Mouse (Mus musculus) c-Kit-positive CD71-positive TER-119-positive erythroid progenitor cells, embryonic 14.5 days (primary cell): Measurements from ENCODE around the gene Ncf2.
A peak's percentile ranks its signal among the peaks of the same experiment; 100 is the strongest.
"Not testable (repeated sequence)": the region's sequence is repeated elsewhere in the genome, so short reads cannot be mapped to it uniquely, and the experiment has no call there.

Experiments
- DNase-seq: peaks from one replicate; pipeline ENCODE4 v3.0.0-alpha.2; 2013; ENCODE audit warnings: low spot score

Ncf2 gene

GRCm38 (mm10) chr1:152799897-152800296 is at the start of gene Ncf2:
Gene Ncf2 (plus strand): TSS chr1:152800194.
- DNase-seq: no peak

DNA sequence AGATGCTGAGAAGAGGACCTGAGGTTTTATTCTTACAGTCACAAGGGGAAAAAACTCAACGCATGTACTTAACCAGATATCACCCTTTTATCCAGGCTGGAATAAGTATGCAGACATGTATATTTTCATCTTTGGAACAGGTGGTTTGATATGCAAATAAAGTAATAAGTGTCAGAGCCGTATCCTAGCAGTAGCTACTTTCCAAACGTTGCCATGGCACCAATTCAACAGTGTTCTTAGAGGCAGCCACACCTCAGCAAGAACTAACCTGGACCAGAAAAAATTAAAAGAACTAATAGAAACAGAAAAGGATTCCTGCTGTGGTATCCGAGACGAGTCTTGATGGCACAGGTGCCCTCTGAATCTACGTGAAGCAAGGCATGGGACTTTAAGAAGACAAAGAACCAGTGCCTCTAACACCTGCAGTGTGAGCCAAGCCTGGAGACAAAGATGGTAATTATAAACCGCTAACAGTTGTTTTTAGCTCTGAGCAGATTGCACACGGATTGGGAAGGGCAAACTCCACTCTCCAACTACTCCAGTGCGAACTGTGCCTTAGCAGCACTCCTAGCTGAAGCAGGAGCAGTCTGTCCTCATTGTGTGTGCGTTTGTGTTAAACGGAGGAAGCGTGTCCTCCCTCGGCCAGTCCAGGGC is 49.6 kb upstream of the Ncf2 start, which contains the start of gene Apobec4:
Gene Apobec4, plus strand, starts transcription at position 240 of the 654 bp plus-strand sequence.
- no peak for DNase-seq

GRCm38 (mm10) chr1:152761791-152762190 is 38.2 kb upstream of the Ncf2 start:
- no peak for DNase-seq

DNA sequence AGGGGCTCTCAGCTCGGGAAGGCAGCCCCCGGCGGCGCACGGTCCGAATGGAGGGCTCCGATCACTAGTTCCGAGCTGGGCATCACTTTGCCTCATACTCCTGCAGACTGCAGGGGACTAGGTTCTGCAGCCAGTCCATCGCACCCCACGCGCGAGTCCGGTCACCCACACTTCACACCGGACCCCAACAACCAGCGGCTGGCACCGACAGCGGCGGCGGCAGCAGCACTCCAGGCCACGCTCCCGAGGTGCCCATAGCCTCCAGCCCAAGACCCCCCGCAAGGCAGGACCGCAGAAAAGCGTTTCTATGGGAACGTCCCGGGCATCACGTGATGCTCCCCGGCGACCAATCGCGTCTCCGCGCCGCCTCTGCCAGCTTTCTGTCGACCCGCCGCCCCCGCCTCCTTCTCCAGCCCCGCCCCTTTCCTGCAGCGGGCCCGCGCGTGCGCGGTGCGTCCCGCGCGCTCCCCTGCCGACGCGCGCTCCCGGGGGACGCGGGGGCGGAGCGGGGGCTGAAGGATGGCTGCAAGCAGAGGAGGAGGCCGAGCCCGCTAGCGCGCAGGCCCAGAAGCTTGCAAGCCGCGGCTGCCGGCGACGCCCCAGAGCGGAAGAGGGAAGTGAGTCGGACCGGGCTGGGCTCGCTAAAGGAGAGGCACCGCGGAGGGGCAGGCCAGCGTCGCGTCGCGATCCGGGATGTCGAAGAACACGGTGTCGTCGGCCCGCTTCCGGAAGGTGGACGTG is 33.8 kb upstream of the Ncf2 start, which contains the start of the genes Rgl1 and Arpc5:
Gene Rgl1, minus strand, starts transcription at position 320 of the 741 bp plus-strand sequence.
Gene Arpc5, plus strand, starts transcription at position 511 of the 741 bp plus-strand sequence.
- peak; percentile 90 for DNase-seq

DNA sequence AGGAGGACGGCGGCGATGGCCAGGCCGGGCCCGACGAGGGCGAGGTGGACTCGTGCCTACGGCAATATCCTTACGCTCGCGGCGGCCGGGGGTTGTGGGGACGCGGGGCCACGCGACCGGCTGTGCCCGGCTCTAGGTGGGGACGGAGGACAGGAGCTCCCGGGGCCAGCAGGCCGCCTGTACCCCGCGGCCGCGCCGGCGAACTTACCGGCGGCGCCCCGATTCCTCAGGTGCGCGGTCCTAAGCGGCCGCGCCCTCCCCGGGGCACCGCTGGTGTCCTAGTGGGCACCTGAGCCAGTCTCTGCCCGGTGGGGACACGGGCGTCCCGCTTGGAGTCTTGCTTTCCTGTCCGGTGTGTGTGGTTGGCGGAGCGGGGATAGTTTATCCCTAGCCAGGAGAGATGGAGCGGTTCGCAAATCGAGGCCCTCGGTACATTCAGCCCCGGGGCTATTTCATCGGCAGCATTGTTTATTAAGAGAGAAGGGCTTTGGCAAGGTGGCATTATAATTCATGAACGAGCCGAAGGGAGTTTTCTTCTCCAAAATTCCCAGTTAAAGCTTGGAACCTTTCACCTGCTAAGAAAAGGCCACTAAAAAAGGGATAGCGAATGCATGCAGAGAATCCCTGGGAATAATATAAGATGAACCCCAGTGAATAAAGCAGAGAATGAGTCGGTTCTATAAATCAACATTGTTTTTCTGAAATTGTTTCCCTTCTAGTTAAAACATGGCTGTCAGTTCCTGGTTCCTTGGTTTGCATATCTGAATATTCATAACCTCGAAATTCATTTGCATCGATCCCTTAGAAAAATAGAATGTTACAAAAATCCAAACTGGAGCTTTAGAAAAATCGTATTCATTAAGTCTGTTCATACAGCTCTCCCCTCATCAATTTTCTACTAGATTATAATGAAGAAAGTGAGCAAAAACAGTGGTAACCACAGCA is 32.9 kb upstream of the Ncf2 start:
- peak; percentile 36 for DNase-seq

DNA sequence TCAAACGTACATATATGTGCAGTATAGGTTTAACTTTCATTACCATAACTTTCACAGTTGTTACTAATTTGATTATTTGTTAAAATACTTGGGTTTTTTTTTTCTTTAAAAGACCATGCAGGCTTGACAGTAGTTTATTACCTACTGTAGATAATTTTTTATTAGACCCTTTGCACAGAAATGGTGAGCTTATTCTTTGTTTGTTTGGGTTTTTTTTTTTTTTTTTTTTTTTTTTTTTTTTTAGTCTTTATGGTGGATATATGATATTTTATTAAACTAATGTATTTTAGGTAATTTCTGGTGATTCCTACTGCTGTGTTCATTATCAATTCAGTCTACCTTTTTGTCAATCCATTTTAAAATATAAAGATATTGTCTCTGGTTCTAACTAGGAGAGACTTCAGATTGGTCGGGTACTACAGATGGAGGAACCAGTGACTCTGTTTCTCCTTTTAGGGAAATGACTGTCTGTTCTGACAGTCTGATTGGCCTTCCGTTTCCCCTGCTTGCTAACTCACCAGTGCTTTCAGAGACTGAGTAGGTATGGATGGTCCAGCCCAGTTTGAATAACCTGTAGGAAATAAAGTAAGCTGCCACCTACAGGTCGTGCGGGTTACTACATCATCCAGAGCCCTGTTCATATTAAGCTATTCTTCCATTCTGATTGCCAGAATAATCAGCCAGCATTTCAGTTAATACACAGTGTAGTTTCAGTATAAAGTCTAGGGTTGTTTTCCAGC is 32.1 kb upstream of the Ncf2 start:
- DNase-seq: peak; percentile 93

DNA sequence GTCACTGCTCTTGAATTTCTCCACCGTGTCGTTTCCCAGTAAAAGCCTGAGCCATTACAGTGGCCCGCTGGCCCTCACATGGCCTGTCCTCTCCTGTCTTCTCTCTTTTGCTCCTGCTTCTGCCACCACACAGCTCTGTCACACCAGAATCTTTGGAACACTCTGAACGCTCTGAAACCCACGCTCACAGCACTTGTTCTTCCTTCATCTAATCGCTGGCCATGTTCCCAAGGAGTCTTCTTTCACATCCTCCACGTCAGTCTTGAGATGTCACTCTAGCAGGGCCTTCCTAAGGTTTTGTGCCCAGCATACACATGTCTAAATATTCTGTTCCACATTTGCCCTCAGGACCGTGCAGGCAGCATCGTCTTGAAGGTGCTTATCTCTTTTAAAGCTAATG is 29.0 kb upstream of the Ncf2 start:
- no peak for DNase-seq

DNA sequence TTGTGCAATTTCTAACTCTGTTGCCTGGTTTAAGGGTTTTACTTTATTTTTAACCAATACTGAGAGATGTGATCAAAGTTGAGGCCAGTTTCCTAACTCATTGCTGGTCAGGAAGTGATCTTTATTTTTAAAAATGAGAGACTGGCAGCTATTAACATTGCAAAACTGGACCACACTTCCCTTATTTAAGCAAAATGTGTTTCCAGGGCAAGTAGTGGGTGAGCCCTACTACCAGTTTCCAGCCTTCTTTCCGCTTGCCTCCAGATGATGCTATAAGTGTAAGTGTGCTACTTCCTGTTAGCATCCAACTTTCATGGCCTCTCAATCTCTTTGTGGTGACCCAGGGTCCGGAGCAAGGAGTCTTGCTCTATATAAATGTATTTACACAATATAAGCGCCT is 25.4 kb upstream of the Ncf2 start:
- DNase-seq: not testable (repeated sequence)

GRCm38 (mm10) chr1:152779071-152779737 is 20.8 kb upstream of the Ncf2 start:
- DNase-seq: peak; percentile 57

DNA sequence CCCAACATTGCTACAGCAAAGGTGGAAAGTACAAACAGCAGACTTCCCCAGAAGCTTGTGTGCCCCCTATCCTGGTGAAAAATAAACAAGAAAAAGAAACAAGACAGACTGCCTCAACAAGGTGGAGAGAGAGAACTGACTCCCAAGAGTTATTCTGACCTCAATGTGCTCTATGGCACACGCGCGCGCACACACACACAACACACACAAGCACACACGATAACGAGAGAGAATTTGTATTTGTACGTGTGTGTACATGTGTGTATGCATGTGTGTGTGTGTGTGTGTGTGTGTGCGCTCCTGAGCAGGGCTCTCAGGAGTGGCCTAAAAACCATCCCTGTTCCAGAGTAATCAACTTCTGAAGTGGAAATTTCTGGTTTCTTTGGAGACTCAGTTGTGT is 15.4 kb upstream of the Ncf2 start:
- no peak for DNase-seq

DNA sequence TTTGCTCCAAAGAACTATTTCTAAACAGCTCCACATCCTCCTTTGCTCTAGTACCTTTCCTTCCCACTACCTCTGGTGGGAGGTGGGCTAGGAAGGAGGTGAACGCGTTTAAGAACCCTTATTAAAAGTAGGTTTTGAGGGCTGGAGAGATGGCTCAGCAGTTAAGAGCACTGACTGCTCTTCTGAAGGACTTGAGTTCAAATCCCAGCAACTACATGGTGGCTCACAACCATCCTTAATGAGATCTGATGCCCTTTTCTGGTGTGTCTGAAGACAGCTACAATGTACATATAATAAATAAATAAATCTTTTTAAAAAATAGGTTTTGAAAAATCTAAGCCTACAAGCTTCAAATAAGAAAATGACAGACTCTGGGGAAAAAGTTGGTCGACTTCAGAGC is 14.5 kb upstream of the Ncf2 start:
- not testable (repeated sequence) for DNase-seq

DNA sequence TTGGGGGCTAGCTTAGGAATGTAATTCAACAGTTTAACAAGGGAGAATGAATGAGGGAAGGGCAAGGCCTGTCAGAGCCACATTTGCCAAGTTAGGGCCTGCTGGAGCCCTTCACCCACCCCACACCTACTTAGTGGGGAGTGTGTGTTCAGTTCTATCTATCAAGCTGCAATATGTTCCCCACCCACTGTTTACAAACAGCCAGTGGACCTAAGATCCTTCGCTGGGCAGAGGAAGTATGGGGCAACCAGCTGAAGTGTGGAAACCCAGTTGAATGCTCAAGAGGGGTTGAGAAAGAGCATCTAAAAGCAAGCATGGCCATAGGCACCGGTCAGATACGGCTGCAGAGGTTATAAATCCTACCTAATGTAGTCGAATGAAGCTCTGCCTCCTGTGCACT is 13.0 kb upstream of the Ncf2 start:
- DNase-seq: no peak

GRCm38 (mm10) chr1:152788121-152788660 is 11.8 kb upstream of the Ncf2 start:
- no peak for DNase-seq

DNA sequence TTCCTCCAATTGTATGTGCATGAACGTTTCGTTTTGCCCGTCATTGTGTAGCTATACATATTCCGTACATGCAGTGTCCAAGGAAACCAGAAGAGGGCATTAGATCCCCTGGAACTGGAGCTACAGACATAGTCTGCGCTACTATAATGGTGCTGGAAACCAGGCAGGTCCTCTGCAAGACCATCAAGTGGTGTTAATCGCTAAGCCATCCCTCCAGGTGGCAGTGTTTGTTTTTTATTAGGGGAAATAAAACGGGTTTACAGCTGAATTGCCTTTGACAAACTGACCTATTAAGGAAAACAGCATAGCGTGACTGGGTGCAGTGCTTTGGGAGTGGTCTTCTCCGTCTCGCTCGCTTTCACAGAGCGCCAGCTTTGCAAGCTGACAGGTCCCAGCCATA is 9.7 kb upstream of the Ncf2 start:
- peak; percentile 21 for DNase-seq

- no peak for DNase-seq
These were observed 9.2 kb upstream of the Ncf2 start for GRCm38 (mm10) chr1:152790821-152791220.

- DNase-seq: no peak
These were observed 8.7 kb upstream of the Ncf2 start for GRCm38 (mm10) chr1:152791269-152791668.

- DNase-seq: no peak
These were observed 7.1 kb upstream of the Ncf2 start for GRCm38 (mm10) chr1:152792736-152793494.

- no peak for DNase-seq
These were observed 6.4 kb upstream of the Ncf2 start for GRCm38 (mm10) chr1:152793495-152794130.

DNA sequence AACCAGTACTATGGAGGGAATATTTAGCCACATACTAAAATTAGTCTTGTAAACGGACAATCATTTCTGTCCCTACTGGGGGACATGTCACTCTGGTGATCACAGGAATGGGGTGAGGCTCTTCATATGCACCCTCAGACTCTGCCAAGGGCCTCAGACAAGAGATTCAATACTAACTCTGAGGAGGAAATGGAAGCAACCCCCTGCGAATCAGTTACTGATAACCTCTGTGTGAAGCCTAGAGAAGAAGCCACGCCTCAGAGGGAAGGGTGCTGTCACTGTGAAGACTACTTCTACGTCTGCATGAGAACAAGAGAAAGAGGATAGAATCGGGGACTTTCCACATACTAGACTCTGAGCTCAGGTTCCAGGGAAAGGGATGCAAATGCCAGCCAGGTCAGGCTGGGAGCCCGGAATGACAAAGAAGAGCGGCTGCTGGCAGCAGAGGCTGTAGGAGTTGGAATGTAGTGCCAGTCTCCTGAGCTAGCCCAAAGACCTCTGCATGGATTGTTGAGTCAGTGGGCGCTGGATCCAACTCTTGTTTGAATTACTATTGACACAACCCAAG is 4.2 kb upstream of the Ncf2 start:
- DNase-seq: no peak
